Mouse (Mus musculus): ENCODE data around the gene Rnf145. TPM values are rescaled to one million over a fixed set of nuclear protein-coding genes. Genes with fewer than 3 reads are reported as not detected.

Gene Rnf145
- total RNA-seq, 1 experiment from 2014 or later = 156 TPM

DNA sequence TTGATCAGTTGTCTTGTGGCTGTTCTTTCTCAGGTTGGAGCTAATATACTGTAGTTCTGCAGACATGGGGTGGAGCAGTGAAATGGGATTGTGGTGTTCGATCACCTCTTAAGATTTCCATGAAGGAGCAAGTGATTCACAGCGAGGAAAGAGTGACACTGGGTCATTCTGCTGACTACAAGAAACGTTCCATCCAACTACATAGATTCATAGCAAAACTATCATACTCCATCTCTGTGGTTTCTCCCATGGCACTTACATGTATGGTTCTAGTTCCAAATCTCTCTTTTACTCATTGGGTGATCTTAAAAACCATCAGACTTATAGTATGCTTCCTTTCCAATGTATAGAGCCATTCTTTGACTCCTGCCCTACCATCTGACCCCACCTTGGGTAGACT, 14.0 kb upstream of the Rnf145 start:
- ATAC-seq (ENCODE audit: extremely low read depth, insufficient number of reproducible peaks, low FRiP score, poor library complexity, severe bottlenecking) = no peak

DNA sequence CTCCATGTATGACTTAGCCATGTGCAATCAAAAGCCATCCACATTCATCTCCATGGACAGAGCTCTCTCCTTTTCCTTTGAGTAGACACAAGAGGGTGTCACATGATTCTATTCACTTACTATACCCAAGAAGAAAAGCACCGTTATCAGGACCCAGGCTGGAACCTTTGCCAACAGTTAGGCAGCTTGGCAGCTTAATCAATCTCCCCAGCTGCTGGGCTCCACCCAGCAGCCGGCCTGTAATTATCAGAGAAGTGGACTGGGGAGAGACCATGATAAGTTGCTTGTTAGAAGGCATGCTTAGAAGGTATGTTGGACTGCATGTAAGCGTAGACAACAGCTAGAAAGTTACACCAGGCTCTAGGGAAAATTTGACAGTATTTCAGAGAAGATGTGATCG, 9.9 kb upstream of the Rnf145 start:
- no peak for ATAC-seq (ENCODE audit: extremely low read depth, insufficient number of reproducible peaks, low FRiP score, poor library complexity, severe bottlenecking)

DNA sequence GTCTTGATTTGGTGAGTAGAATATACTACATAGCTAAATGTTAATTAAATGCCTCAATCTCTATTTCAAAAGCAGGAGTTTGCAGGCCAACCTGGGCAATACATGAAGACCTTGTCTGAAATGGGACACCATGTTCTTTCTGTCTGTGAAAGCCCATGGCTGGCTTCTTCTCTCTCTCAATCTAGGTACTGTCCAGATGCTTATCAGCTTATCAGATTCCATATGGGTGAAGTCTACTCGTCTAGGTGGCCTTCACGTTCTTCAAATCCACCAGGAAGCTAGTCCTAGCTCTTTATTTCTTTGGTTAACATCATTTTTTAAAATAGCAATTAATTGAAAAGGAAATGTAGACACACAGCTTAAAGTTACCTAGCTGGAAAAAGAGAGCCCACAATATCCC, 8.9 kb upstream of the Rnf145 start:
- ATAC-seq (ENCODE audit: extremely low read depth, insufficient number of reproducible peaks, low FRiP score, poor library complexity, severe bottlenecking) = no peak

DNA sequence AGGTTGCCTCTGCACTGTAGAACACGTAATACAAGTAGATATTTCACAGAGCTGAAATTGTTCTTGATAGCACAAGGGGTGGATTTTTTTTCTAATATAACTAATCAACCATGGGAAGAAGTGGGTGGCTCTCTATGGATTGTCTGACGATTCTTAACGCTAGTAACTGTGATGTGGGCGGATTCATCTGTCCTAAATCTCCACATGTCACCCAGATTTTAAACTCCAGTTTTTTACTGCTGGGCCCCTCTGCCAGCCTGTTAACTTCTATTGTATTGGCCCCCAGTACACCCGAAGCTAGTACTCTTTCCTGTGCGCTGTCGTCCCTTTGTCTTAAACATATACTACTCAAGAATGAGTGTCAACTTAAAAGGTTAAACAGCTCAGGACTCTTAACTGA, 8.4 kb upstream of the Rnf145 start:
- ATAC-seq (ENCODE audit: extremely low read depth, insufficient number of reproducible peaks, low FRiP score, poor library complexity, severe bottlenecking) = no peak

DNA sequence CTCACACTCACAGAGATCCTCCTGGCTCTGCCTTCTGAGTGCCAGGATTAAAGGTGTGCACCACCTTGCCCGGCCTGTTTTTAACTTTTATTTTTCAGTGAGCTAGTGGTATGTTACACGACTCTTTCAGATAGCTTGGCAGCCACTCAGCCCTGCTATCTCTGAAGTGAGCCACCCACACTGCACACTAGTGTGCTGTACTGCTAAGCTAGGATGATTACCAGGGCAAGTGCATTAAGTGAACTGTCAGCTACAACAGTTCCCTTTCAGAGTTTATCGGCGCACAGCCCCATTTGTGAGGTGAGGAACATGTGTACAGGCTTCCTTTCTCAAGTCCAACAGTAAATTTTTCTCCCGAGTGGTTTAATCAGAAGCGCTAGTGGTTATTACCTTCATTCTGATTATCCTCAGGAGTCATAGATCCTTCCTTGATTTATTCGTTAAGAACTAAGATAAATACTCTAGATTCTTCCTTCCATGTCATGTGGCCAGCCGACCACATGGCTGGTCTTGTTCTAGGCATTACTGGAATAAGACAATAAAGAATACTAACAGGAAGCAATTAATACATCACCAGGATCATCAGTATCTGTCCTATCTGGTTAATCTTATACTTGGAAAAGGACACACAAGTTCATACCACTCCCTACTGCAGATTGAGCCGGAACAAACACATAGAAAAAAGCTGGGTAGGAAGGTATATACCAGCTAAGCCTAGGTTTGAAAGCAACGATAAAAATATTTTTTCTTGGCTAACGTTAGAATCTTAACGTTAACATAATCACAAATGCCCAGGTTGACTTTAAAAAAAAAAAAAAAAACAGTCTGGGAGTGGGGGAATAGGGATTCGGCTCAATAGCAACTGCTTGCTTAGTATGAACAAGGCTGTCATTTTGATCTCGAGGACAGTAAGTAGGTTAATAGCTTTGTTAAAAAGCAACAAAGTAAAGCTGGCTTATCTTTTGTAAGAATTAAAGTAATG, 6.4 kb upstream of the Rnf145 start:
- ATAC-seq (ENCODE audit: extremely low read depth, insufficient number of reproducible peaks, low FRiP score, poor library complexity, severe bottlenecking) = no peak

DNA sequence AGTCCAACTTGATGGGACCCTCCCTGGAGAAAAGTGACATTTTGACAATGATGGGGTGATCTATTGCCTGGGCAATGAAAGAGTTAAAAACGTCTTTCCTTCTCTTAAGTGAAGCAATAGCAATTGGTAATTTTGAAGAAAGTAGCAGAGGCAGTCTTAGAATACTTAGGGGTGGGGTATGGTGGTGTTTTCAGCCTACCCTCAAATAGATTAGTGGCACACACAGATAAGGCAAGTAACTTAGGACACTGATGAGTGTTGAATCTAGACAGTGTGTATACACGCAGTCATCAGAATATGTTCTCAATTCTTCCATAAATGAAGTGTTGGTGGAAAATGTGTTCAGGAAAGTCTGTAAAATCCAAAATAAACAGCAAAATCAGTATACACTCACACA, 5.7 kb upstream of the Rnf145 start:
- no peak for ATAC-seq (ENCODE audit: extremely low read depth, insufficient number of reproducible peaks, low FRiP score, poor library complexity, severe bottlenecking)

DNA sequence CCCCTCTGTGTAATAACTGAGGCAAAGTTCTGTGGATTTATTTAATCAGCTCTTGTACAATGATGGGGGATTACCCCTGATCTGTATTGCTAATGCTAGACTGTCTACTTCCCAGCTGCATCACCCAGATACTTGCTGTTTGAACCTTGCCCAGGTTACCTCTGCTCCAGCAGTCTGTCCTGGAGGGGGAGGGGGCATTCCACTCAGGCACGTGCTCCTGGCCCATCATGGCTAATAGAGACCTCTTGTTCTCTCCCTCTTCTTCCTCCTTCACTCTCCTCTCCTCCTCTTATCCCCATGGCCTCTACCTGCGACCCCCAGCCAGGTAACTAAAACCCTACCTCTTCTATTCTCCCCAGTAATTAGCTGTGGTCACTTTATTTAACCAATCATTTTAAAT, 4.1 kb upstream of the Rnf145 start:
- no peak for ATAC-seq (ENCODE audit: extremely low read depth, insufficient number of reproducible peaks, low FRiP score, poor library complexity, severe bottlenecking)

DNA sequence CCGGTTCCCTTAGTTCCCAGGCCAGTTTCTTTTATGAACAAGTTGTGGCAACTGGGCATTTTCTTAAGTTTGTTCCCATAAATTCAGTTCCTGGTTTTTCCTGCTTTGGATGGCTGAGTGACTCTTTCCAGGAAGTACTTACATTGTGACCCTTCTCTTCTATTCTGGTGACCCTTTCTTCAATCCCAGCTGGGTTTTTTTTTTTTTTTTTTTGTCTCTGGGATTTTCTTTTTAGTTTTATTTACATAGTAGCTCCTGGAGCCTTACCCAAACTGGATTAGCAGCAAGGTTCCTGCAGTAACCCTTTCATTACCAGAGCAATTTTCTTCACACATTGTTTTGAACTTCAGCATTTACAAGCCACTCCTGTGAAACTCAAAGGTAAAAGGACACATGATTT, 2.4 kb upstream of the Rnf145 start:
- no peak for ATAC-seq (ENCODE audit: extremely low read depth, insufficient number of reproducible peaks, low FRiP score, poor library complexity, severe bottlenecking)

DNA sequence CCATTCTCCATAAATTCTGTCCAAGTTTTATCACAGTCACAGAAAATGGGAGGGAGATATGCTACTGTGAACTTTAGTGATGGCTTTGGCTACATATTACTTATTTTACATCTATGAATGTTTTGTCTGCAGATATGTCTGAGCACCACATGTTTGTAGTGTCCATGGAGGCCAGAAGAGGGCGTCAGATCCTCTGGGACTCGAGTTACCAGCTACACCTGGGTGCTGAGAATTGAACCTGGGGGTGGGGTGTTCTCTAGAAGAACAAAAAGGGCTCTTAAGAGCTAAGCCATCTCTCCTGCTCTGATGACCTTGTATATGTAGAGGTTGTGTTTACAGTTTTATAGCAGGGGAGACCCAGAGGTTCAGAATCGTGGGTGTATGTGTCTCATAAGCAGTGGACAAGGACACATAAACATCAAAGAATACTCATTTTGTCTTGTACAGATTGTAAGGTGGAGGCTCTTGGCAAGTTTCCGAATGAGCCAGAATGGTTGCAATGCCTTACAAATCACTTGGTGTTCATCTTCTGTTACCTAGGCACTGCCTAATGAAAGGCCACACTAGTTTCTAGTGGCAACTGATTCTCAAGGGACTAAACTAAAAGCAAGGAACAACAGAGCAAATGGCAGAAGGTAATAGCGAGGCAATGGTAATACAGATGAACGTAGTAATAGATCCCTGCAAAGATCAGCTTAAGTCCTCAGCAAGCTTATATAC, 1.0 kb upstream of the Rnf145 start:
- ATAC-seq (ENCODE audit: extremely low read depth, insufficient number of reproducible peaks, low FRiP score, poor library complexity, severe bottlenecking) = no peak

DNA sequence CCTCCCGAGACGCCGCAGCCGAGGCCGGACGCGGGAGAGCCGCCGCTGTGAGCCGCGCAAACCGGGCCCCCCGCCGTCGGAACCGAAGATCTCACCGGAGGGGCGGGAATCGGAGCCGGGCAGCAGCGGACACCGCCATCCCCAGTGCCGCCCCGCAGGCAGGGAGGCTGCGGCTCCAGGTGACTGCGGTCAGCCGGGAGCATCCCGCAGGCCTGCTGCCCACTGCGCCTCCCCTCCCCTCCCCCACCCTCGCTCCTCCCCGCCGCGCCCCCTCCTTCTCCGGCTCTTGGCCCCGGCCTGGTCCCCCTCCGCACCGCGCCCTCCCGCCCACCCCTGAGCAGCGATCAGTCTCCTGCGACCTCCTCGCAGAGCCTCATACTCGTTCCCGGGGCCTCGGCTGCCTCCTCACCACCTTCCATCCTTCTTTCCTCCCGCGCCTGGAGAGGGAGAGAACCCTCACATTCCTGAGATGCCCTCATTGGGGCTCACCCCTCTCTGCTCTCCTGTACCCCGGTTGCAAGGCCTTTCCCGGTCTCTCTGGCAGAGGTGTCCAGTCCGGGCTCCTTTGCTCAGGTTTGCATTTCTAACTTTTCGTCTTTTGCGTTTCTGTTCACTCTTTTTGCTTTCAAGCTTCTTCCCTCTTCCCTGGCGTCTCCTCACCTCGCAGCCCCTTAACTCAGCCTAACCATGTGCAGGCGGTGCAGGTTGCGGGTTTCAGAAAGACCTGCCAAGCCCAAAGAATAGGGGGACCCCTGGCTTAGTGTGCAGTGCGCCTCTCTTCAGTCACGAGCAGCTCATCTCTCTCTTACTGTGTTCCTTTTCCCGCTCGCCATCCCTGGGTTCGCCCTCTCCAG, 559 bp downstream of the Rnf145 start:
- no peak for ATAC-seq (ENCODE audit: extremely low read depth, insufficient number of reproducible peaks, low FRiP score, poor library complexity, severe bottlenecking)

DNA sequence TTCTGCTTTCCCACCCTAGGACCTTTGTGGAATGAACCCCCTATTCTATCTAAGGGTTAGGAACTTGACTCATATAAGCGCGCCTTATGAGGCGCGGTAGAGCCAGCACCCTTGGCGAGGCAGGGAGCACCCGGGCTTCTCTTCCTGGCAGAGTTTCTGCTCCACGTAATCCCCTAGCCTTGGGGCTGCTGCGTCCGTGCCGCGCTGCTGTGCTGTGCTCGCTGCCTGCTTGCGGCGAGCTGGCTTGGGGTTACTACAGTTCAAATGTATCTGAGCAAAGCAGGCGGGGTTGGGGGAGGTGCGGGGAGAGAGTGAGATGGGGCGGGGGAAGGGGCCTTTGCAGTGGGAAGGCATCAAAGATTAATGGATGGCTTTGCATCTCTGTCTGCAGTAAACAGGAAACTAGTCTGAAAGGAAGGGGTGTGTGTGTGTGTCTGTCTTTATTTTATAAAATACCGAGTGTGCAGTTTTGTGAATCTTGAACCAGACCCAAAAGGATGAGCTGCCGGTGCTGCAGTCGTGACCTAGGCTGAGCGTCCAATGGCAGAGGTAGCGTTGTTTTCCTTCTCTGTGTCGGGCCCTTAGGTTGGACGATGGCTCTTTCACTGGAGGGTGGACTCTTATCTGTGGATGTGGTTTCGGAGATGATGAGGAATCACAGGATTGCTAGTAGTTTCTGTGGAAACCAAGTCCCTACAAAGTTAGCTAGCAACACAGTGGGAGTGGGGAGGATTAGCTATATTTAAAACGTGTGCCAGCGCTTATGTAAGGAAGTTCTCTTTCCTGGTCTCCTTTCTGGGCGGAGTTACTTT, 1.4 kb downstream of the Rnf145 start:
- ATAC-seq (ENCODE audit: extremely low read depth, insufficient number of reproducible peaks, low FRiP score, poor library complexity, severe bottlenecking) = peak; percentile 77

DNA sequence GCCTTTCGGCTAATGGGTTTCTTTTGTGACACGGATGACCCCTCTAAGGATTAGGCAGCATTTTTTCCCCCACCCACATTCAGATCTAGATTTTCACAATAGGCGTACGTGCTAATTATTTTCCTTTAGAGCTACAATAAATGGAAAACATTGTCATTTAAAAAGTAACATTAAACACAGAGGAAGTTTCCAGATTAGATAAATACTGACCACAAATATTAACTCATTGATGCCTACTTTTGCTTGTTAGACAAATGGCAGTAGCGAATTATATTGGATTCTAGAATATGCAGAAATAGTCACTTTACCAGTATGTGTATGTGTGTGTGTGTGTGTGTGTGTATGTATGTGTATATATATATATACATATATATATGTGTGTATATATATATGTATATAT, 3.8 kb downstream of the Rnf145 start:
- ATAC-seq (ENCODE audit: extremely low read depth, insufficient number of reproducible peaks, low FRiP score, poor library complexity, severe bottlenecking) = no peak

DNA sequence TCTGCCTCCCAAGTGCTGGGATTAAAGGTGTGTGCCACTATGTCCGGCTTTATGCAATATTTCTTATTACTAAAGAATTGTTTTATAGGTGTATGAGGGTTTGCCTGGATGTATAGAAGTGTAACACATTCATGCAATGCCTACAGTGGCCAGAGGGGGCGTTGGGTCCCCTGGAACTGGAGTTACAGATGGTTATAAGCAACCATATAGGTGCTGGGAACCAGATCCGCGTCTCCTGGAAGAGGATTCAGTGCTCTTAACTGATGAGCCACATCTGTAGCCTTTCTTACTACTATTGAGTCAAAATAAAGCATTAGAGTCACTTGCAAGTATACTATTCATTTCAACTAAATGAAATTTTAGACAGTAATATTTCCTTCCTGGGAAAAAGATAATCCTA, 7.0 kb downstream of the Rnf145 start:
- no peak for ATAC-seq (ENCODE audit: extremely low read depth, insufficient number of reproducible peaks, low FRiP score, poor library complexity, severe bottlenecking)

DNA sequence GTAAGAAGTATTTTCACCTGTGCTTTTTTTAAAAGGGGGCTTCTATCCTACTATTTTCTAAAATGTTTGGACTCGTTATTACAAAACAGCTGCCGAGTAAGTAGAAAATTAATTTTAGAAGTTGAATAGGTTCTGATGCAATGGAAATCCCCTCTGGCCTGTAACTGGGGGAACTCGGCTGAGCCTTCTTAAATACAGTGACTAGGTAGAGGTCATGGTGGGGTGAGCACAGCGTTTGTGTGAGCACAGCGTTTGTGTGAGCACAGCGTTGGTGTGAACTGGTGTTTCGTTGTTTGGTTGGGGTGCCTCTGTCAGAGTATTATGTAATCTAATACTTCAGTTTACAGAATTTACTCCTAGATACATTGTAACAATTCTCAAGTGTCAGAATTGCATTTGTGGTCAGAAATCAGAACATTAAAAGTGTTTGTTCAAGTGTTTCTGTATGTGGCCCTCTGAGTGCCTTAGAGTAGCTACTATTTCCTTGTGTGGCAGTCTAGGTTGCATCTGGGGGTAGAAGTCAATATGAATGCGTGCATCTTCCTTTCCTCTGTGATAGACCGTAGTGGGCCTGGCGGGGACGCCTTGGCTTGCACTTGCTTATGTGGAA, 8.0 kb downstream of the Rnf145 start:
- peak; percentile 38; the same call in 1 of the 2 replicates for ATAC-seq (ENCODE audit: extremely low read depth, insufficient number of reproducible peaks, low FRiP score, poor library complexity, severe bottlenecking)

DNA sequence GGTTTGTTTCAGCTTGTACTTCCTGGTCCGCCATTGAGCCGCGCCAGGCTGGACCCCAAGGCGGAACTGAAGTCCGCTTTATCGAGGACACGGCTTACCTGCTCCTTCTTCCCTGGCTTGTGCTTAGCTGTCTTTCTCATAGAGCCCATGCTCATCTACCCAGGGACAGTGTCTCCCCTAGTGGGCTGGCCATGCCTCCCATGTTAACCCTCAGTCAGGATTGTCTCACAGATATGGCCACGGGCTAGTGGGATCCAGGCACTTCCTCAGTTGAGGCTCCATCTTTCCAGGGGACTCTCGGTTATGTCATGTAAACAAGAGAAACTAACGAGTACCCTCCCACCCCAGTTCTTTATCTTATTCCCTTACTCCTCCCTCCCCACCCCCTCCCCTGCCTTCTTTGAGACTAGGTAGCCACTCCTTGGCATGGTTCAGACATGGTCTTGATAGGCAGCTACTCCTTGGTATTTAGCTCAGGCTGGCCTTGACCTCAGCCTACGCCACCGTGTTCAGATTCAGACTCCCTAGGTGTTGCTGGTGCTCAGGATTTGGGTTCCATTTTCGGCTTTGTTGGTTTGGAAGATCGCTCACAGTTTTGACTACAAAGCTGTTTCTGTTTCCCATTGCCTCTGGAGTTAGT, 9.9 kb downstream of the Rnf145 start:
- no peak for ATAC-seq (ENCODE audit: extremely low read depth, insufficient number of reproducible peaks, low FRiP score, poor library complexity, severe bottlenecking)

DNA sequence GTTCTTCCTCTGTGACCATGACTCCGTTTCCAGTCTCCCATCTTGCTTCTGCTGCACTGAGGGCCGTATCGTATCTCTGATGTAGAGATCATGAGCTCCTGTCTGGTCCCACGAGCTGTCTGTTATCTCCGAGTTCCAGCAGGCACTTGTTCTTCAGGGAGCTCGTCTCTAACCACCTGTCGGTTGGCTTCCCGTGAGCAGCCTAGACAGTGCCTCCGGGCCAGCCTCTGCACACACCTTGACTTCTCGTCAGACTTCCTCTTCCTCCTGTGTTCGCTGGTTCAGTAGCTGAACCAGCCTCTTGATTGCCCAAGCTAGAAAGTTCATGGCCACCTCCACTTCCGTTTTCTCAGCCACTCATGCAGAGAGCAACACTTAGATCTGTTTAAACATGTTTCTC, 10.4 kb downstream of the Rnf145 start:
- peak; percentile 96 for ATAC-seq (ENCODE audit: extremely low read depth, insufficient number of reproducible peaks, low FRiP score, poor library complexity, severe bottlenecking)

DNA sequence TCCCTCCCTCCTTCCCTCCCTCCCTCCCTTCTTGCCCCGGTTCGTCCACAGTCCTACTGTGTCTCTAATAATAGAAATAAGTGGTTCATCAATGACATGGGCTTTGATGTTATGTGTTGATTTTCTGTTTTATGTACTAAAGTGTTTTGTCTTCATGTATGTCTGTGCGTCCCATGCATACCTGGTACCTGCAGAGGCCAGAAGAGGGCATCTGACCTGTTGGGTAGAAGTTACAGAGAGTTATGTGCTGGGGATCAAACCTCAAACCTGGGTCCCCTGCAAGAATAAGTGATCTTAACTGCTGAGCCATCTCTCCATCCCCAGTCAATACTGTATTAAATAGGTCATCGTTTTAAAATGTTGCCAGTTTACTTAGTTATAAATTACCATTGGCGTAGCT, 11.0 kb downstream of the Rnf145 start:
- no peak for ATAC-seq (ENCODE audit: extremely low read depth, insufficient number of reproducible peaks, low FRiP score, poor library complexity, severe bottlenecking)

DNA sequence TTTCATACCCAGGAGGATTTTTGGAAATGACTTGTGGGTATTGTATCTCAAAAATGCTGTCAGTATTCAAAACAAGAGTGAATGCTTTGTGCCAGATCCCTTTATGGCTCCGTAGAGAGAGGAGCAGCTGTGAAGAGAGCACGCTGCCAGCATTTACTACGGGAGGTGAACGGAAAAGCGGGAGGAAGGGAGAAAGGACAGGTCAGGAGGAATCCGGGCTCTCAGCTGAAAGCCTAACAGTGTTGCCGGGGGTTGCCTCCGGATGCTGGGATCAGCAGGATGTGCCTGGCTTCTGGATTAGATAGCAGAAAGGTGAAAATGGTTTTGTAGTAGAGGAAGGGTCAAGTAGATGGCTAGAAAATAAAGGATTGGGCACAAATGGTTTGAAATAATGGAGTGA, 11.6 kb downstream of the Rnf145 start:
- no peak for ATAC-seq (ENCODE audit: extremely low read depth, insufficient number of reproducible peaks, low FRiP score, poor library complexity, severe bottlenecking)

Measured in neutrophil, adult 5-6 weeks (primary cell).